Mouse (Mus musculus) neural tube, postnatal 0 days (tissue): ENCODE measurements around the gene Nr4a3. TPM values are rescaled to one million over a fixed set of nuclear protein-coding genes. Genes with fewer than 3 reads are reported as not detected.

ENCODE experiments used
- polyA plus RNA-seq: library from polyadenylated mRNA; unstranded; fragments of >200 nt; fragmentation: Nextera tagmentation; extraction: Ambion mirVana; gene quantifications from 2 replicates; pipeline ENCODE4 v1.2.1, GENCODE M21; 2015

Nr4a3 gene
- 2.4 and 2.5 TPM in 2 replicates for polyA plus RNA-seq

DNA sequence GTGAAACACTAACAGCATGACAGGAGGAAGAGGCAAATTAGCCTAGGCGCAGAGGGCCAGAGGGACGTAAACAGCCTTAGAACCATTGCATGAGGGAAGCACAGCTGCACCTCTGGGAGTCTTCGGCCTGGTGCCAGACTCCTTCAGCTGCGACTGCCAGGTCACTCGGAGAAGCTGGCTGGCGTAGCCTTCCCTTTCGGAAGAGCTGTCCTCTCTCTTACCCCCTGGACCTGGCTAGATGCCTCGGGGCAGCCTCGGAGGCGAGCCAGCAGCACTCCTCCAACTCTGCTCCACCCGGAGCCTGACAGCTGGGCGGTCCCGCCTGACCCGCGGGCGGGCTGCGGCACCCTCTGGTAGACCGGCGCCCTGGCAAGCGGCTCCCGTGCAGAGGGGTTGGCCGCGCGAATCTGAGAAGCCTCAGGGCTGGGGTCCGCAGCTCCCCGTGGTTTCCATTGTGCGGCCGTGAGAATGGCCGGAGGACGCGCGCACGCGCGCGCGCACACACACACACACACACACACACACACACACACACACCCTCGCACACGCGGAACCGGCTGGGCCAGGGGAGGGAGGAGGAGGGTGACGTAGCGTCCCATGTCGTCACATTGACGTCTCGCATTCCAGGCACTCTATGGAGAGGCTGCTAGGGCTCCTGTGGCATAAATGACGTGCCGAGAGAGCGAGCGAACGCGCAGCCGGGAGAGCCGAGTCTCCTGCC lies at the start of gene Nr4a3:
Gene Nr4a3 (plus strand): TSS at position 663 of the 721 bp plus-strand sequence.

DNA sequence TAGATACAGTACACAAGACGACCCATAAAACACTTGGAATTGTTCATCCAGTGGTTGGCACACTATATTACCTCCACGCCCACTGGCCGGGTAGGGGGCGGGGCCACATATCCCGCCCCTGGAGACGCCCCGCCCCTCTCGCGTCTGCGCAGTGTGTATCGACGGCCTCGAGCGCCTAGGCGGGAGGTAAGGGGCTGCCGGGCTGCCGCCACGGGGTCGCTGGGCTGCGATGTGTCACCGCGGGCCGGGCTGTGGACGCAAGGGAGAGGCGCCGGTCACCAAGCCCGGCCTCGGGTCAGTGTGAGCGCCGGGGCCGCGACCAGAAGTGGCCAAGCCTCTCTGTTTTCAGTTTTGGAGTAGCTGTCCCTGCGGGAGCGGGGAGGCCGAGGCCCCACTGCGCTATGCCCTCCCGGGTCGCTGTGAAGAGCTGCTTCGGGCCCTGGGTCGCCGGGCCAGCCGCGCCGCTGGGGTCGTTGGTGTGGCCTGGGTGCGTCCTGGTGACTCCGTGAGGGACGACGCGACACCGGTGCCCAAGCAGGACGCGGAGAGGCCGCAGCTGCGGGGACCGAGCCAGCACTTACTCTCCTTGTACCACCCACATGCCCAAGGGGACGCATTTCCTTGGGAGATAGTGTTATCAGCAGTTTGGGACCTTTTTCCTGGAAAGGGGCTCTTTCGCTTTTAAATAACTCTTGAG lies 80.0 kb downstream of the Nr4a3 start, which contains the start of gene Stx17:
Gene Stx17 (plus strand): TSS at position 143 of the 697 bp plus-strand sequence.

Other genes with a start within 250 kb of the Nr4a3 start
- gene Stx17, start 79.8 kb downstream of the Nr4a3 start, polyA plus RNA-seq = 23.4 and 27.1 TPM in 2 replicates
- gene Erp44, start 234.4 kb downstream of the Nr4a3 start, polyA plus RNA-seq = 52.9 and 54.1 TPM in 2 replicates
- 3.5 and 4.3 TPM in 2 replicates for gene Invs, start 234.6 kb downstream of the Nr4a3 start, polyA plus RNA-seq